Mouse (Mus musculus): ENCODE results near the gene Gfpt1. TPM values are rescaled to one million over a fixed set of nuclear protein-coding genes. Genes with fewer than 3 reads are reported as not detected.

Gfpt1 gene
- polyA plus RNA-seq, 1 experiment, result 11.9 TPM

DNA sequence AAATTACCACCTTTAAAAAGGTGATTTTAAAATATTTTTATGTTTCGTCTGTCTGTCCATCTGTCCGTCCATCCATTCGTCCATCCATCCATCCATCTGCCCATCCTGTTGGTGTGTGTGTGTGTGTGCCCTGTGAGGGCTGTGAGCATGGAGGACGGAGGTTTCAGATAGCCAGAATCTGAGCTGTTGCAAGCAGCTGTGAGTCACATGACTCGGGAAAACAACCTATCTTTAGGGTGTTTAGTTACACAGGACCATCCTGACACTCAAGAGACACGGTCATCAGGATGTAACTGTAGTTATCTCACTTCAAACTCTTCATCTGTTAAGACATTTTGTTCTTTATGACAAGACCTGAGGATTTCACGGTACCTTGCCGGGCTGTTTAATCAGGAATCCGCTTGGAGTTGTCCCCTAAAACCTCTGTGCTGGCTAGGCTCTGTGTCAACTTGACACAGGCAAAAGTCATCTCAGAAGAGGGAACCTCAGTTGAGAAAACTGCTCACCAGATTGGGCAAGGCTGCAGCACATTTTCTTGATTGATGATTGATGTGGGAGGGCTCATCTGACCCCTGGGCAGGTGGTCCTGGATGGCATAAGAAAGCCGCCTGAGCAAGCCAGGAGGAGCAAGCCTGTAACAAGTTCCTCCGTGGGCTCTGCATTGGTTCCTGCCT lies 61.6 kb downstream of the Gfpt1 start, which contains the start of gene D6Ertd527e:
TSS of gene D6Ertd527e (plus strand) at position 624 of the 674 bp plus-strand sequence.
- no peak for TF ChIP-seq POLR2A (IDR thresholded peaks at IDR 0.05; ENCODE audit: low read depth, low read length)
- TF ChIP-seq CTCF (conservative IDR thresholded peaks at IDR 0.05; ENCODE audit: insufficient read depth, insufficient read length, low read depth, low read length), result no peak
- Histone ChIP-seq H3K4me3 (ENCODE audit: insufficient read depth, low read depth, low read length) (no peak within 1 kb of the TSS), H3K27ac (ENCODE audit: insufficient read depth, low read depth, low read length) (no peak within 1 kb of the TSS), H3K27me3 (replicated peaks; ENCODE audit: control insufficient read depth, insufficient read depth, low read length) (no peaks in the 10 kb centered on the region), H3K4me1 (ENCODE audit: control insufficient read depth, insufficient read depth, low read length) (no peaks in the 10 kb centered on the region), H3K36me3 (ENCODE audit: control insufficient read depth, insufficient read depth, low read length) (no peaks in the 10 kb centered on the region)
- no peak for DNase-seq
- 70% methylated on average over 11 of the region's 11 CpGs for WGBS

DNA sequence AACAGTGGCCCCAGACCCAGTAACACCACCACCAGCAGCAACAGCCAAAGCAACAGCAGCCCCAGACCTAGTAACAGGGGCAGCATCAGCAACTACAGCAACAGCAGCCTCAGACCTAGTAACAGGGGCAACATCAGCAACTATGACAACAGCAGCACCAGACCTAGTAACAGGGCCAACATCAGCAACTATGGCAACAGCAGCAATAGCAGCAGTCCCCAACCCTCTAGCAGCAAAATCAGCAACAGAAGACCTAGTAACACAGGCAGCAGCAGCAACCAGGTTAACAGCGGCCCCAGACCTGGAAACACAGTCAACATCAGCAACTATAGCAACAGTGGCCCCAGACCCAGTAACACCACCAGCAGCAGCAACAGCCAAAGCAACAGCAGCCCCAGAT lies 68.8 kb downstream of the Gfpt1 start:
- no peak for DNase-seq
- no peak for TF ChIP-seq POLR2A (IDR thresholded peaks at IDR 0.05; ENCODE audit: low read depth, low read length)
- no peak for TF ChIP-seq CTCF (conservative IDR thresholded peaks at IDR 0.05; ENCODE audit: insufficient read depth, insufficient read length, low read depth, low read length)
- WGBS, result 88% methylated on average over 1 of the region's 1 CpGs
- Histone ChIP-seq H3K27me3 (replicated peaks; ENCODE audit: control insufficient read depth, insufficient read depth, low read length) (no peaks in the 10 kb centered on the region), H3K27ac (ENCODE audit: insufficient read depth, low read depth, low read length) (no peak overlapping the region), H3K4me1 (ENCODE audit: control insufficient read depth, insufficient read depth, low read length) (no peaks in the 10 kb centered on the region), H3K36me3 (ENCODE audit: control insufficient read depth, insufficient read depth, low read length) (no peaks in the 10 kb centered on the region), H3K4me3 (ENCODE audit: insufficient read depth, low read depth, low read length) (no peak overlapping the region)

DNA sequence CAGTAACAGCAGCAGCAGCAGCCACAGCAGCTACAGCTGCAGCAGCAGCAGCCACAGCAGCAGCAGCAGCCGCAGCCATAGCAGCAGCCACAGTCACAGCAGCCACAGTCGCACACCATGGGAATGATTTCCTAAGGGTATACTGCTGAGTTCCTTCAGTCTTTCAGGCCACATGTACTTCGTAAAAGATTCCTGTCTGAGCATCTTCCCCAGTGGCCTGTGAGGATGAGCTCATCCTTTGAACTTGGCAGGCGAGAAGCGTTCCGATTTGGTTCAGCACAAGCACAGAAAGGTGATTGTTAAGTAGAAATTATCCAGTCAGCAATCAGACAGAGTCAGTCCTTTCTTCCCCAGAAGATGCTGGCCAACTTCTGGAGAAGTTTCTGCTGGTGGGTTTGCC lies 69.5 kb downstream of the Gfpt1 start:
- no peaks in the 10 kb centered on the region for H3K4me1 ChIP-seq (ENCODE audit: control insufficient read depth, insufficient read depth, low read length)
- no peak for DNase-seq
- H3K36me3 ChIP-seq (ENCODE audit: control insufficient read depth, insufficient read depth, low read length), result no peaks in the 10 kb centered on the region
- no peak overlapping the region for H3K4me3 ChIP-seq (ENCODE audit: insufficient read depth, low read depth, low read length)
- no peaks in the 10 kb centered on the region for H3K27me3 ChIP-seq (replicated peaks; ENCODE audit: control insufficient read depth, insufficient read depth, low read length)
- 90% methylated on average over 6 of the region's 6 CpGs for WGBS
- no peak for TF ChIP-seq POLR2A (IDR thresholded peaks at IDR 0.05; ENCODE audit: low read depth, low read length)
- no peak for TF ChIP-seq CTCF (conservative IDR thresholded peaks at IDR 0.05; ENCODE audit: insufficient read depth, insufficient read length, low read depth, low read length)
- H3K27ac ChIP-seq (ENCODE audit: insufficient read depth, low read depth, low read length), result no peak overlapping the region

DNA sequence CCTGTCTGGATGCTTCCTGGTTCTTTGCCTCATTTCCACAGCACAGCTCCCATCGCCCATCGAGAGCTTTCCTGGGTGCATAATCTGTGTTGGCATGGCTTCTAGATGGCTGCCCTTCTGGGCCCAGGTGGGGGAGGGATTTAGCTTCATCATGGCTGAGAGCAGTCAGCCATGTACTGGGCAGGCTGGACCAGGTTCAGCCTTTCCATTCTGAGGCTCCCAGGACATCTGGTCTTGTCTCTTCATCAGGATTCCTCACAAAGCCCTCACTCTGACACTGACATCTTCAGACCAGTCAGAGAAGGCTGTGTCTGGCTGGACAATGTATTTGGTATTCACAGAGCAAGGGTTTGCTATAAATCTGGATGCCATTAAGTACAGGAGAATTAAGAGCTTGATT lies 73.3 kb downstream of the Gfpt1 start:
- Histone ChIP-seq H3K27ac (ENCODE audit: insufficient read depth, low read depth, low read length) (no peak overlapping the region), H3K4me3 (ENCODE audit: insufficient read depth, low read depth, low read length) (no peak overlapping the region), H3K27me3 (replicated peaks; ENCODE audit: control insufficient read depth, insufficient read depth, low read length) (no peaks in the 10 kb centered on the region), H3K36me3 (ENCODE audit: control insufficient read depth, insufficient read depth, low read length) (no peaks in the 10 kb centered on the region), H3K4me1 (ENCODE audit: control insufficient read depth, insufficient read depth, low read length) (no peaks in the 10 kb centered on the region)
- 73% methylated on average over 2 of the region's 2 CpGs for WGBS
- DNase-seq, result no peak
- TF ChIP-seq CTCF (conservative IDR thresholded peaks at IDR 0.05; ENCODE audit: insufficient read depth, insufficient read length, low read depth, low read length), result no peak
- no peak for TF ChIP-seq POLR2A (IDR thresholded peaks at IDR 0.05; ENCODE audit: low read depth, low read length)

DNA sequence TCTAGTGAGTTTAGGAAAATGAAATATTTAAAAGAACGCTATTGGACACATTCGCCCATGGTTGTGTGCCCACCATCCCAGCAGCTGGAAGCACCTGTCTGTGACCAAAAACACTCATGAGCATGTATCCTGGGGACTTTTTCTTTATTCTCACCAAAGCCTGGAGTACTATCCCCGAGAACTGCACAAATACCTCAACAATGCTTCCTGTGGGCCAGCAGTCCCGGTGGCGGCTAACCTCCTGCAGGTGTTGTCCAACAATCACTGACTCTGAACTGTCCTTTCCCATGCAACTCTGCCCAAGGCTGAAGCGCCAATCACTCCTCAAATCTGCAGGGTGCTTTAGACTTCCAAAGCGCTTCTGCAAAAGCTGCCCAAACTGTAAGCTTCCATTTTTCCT lies 74.0 kb downstream of the Gfpt1 start:
- DNase-seq, result no peak
- H3K36me3 ChIP-seq (ENCODE audit: control insufficient read depth, insufficient read depth, low read length), result no peaks in the 10 kb centered on the region
- WGBS, result 87% methylated on average over 7 of the region's 7 CpGs
- H3K4me1 ChIP-seq (ENCODE audit: control insufficient read depth, insufficient read depth, low read length), result no peaks in the 10 kb centered on the region
- no peak overlapping the region for H3K27ac ChIP-seq (ENCODE audit: insufficient read depth, low read depth, low read length)
- no peak overlapping the region for H3K4me3 ChIP-seq (ENCODE audit: insufficient read depth, low read depth, low read length)
- no peaks in the 10 kb centered on the region for H3K27me3 ChIP-seq (replicated peaks; ENCODE audit: control insufficient read depth, insufficient read depth, low read length)
- TF ChIP-seq CTCF (conservative IDR thresholded peaks at IDR 0.05; ENCODE audit: insufficient read depth, insufficient read length, low read depth, low read length), result no peak
- no peak for TF ChIP-seq POLR2A (IDR thresholded peaks at IDR 0.05; ENCODE audit: low read depth, low read length)

DNA sequence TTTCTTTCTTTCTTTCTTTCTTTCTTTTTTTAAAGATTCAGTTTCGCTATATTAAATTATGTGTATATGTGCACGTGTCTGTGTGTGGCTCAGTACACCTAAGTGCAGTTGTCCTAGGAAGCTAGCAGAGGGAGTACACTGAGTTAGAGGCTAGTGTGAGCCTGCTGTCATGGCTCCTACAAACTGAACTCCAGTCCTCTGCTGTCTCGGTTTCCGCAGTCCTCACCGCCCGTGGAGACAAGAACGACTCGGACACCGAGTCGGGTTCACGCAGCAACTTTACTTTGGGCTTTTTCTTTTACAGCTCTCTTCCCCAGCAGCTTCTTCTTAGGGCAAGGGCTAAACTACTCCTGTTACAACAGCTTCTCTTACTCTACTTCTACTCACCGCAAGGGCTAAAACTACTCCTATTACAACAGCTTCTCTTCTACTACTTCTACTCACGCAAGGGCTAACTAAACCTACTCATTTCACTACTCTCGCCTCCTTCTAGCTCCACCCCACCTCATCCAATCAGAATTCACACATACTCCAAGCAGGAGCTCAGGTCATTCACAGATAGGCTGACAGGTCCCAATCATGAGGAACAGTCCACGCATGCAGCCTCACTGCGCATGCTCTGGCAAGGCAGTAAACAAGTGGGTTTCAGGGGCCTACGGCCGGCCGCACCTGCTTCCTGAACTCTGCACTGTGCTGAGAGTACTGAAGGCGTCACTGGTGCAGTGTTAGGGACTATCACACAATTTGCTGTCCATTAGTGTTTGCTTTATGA lies 76.6 kb downstream of the Gfpt1 start:
- H3K4me3 ChIP-seq (ENCODE audit: insufficient read depth, low read depth, low read length), result no peak overlapping the region
- no peak for DNase-seq
- WGBS, result 62% methylated on average over 20 of the region's 20 CpGs
- no peaks in the 10 kb centered on the region for H3K4me1 ChIP-seq (ENCODE audit: control insufficient read depth, insufficient read depth, low read length)
- H3K27ac ChIP-seq (ENCODE audit: insufficient read depth, low read depth, low read length), result no peak overlapping the region
- no peaks in the 10 kb centered on the region for H3K36me3 ChIP-seq (ENCODE audit: control insufficient read depth, insufficient read depth, low read length)
- no peaks in the 10 kb centered on the region for H3K27me3 ChIP-seq (replicated peaks; ENCODE audit: control insufficient read depth, insufficient read depth, low read length)
- TF ChIP-seq POLR2A (IDR thresholded peaks at IDR 0.05; ENCODE audit: low read depth, low read length), result no peak
- no peak for TF ChIP-seq CTCF (conservative IDR thresholded peaks at IDR 0.05; ENCODE audit: insufficient read depth, insufficient read length, low read depth, low read length)

DNA sequence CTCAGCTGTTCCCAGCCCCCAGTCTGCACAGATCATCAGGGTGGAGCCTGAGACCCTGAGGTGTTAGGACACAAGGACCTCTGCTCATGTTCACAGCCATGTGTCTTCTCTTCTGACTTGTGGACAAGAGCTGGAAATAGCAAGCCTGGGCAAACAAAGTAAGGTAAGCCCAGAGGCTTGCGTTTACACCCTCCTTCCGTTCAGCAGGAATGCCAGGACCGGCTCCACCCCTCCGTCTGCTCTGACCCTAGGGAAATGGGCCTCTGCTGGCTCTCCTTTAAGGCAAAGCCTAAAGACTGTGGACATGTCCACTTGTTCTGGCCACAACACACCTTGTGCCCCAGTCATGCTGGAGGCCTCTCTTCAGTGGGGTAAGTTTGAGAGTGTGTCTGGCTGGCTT lies 77.3 kb downstream of the Gfpt1 start:
- DNase-seq, result no peak
- H3K4me1 ChIP-seq (ENCODE audit: control insufficient read depth, insufficient read depth, low read length), result no peaks in the 10 kb centered on the region
- no peaks in the 10 kb centered on the region for H3K27me3 ChIP-seq (replicated peaks; ENCODE audit: control insufficient read depth, insufficient read depth, low read length)
- H3K36me3 ChIP-seq (ENCODE audit: control insufficient read depth, insufficient read depth, low read length), result no peaks in the 10 kb centered on the region
- no peak overlapping the region for H3K4me3 ChIP-seq (ENCODE audit: insufficient read depth, low read depth, low read length)
- WGBS, result 59% methylated on average over 4 of the region's 4 CpGs
- TF ChIP-seq POLR2A (IDR thresholded peaks at IDR 0.05; ENCODE audit: low read depth, low read length) (no peak), CTCF (conservative IDR thresholded peaks at IDR 0.05; ENCODE audit: insufficient read depth, insufficient read length, low read depth, low read length) (no peak)
- no peak overlapping the region for H3K27ac ChIP-seq (ENCODE audit: insufficient read depth, low read depth, low read length)

All from kidney, adult 2 months (tissue).